Mouse (Mus musculus) right cerebral cortex, postnatal 25 days (tissue): Measurements from ENCODE around the gene Ift172.
"Not testable (repeated sequence)": the region's sequence is repeated elsewhere in the genome, so short reads cannot be mapped to it uniquely, and the experiment has no call there.

Source experiments
- DNase-seq: peaks from one replicate; pipeline ENCODE4 v3.0.0; 2022

Gene Ift172

GRCm38 (mm10) chr5:31255971-31256370 is 34.9 kb downstream of the Ift172 start:
- DNase-seq = no peak

GRCm38 (mm10) chr5:31255381-31255780 is 35.5 kb downstream of the Ift172 start:
- DNase-seq = no peak

GRCm38 (mm10) chr5:31254901-31255300 is 36.0 kb downstream of the Ift172 start:
- no peak for DNase-seq

DNA sequence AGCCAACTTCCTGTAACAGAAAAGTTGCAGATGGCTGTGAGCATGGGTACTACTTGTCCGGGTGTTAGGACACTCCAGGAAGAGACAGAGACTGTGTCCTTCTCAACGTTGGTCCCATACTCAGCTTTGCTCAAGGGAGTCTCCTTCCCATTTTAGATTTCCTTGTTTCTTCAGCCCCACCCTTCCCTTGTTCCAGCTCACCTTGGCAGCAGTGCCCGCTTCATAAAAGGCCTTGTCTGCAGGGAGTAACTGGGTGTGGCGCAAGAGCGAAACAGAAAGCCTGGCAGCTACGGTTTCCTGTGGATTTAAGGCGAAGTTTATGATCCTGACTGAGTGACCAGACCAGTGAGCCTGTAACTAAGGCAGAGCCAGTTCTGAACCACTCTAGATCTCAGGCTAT is 36.5 kb downstream of the Ift172 start:
- DNase-seq = no peak

GRCm38 (mm10) chr5:31253806-31254205 is 37.1 kb downstream of the Ift172 start:
- DNase-seq = no peak

DNA sequence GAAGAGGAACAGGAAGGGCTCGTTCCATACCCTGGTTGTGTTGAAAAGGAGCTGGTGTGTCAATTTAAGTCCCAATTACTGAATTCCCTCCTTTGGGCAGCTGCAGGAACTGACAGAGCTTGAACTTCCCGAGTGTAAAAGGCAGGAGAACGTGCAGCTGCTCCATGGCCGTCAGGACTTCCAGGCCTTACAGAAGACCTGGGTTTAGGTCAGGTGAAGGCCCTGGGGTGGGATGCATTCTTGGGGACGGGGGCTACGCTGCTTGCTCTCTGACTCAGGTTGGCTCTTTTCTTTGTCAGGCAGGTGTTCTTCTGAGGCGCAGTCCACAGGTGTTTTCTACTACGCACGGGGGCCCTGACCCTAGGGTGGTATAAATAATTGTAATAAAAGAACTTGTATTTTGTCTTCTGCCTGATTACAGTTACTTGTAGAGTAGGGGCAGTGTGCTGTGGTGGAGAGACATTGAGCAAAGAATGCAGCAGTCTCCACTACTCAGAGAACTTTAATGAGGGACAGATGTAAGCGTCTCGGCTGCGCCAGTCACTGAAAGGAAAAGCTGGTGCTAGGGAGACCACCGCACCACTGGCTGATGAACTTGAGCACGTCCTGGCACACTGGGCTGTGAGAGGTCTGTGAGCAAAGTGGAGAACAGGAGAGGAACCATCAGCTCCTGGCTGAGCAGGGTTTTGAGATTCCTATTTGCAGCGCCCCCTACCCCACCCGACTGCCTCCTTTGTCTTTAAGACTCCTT is 37.9 kb downstream of the Ift172 start:
- no peak for DNase-seq

- no peak for DNase-seq
Measured at GRCm38 (mm10) chr5:31252151-31252550, 38.8 kb downstream of the Ift172 start.

DNA sequence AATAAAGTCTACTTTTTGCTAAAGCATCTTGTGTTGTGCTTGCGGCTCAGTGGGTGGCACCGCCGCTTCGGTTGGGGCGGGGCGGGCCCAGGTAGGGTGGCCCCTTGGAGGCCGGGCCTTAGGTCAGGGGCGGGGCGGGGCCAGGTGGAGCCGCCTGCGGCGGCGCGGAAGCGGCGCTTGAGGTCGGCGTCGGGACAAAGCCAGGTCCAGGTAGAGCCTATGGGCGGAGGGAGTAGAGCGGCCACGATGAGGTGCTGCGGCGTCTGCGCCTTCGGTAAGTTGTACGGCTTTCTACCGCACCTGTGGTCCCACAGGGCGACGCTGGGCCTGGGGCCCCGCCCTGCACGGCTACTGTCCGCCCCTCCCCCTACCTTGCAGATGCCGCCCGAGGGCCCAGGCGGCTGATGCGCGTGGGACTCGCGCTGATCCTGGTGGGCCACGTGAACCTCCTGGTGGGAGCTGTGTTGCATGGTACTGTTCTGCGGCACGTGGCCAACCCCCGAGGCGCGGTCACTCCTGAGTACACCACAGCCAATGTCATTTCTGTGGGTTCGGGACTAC is 39.3 kb downstream of the Ift172 start, which contains the start of gene Krtcap3:
Krtcap3 (plus strand) TSS at position 151 of the 561 bp plus-strand sequence.
- no peak for DNase-seq

GRCm38 (mm10) chr5:31250716-31251115 is 40.2 kb downstream of the Ift172 start:
- no peak for DNase-seq

GRCm38 (mm10) chr5:31242191-31242590 is 48.7 kb downstream of the Ift172 start:
- DNase-seq = no peak

DNA sequence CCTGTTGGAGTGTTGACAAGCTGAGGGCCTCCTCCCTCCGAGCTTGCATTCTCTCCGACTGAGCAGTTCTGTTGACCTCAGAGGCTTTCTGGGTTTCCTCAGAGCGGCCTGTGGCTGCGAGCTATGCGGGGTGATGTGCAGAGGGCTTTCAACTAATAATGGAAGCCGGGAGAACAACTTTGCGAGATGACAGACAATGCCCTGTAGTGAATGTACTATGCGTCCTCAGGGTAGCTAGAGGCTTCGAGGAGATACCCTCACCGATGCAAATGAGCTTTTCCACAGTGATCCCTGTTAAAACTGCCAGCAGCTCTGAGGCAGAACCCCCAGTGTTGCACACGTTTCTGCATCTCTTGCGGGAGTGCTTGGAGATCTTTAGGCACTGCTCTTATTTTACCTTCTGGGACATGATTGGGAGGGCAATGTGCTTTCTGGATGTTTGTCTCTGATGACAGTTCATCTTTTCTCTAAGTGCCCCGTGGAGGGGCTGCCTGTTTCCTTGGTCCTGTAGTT is 49.3 kb downstream of the Ift172 start:
- DNase-seq = no peak

DNA sequence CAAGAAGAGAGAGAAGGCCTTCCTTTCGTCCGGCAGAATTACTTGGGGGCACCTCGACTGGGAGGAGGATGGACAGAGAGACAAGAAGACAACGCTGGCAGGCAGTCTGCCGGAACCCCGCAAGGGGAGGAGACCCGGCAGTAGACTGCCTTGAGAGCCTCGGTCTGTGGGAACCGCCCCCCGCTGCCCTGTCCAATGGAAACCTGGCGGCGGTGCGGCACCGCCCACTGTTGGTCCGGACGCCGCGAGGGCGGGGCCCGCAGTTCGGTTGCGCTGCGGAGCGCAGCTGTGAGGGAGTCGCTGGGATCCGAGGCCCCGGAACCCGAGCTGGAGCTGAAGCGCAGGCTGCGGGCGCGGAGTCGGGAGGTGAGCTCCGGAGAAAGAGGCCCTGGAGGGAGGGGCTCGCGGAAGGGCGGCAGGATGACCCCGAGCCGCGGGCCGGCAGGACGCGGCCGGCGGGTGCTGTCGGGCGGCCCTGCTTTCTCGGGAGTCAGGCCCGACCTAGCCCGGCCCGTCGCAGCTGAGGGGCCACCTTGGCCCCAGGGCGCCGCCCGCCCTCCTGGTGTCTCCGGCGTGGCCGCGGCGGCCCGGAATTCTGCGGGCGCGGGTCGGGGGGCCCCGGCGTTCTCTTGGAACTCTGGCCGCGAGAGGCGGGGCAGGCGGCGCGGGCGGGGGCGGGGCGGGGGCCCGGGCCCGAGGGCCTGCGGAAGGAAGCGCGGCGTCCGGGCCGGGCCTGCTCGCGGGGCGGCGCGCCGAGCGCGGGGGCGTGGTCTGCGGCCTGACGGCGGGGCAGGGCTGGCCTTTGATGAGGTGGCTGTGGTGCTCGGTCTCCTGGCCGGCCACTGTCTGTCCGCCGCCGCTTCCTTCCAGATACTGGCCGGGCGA is 50.0 kb downstream of the Ift172 start, which contains the start of the genes Nrbp1 and Gm9970:
Nrbp1 (plus strand) TSS at position 228 of the 885 bp plus-strand sequence.
Gm9970 (minus strand) TSS at position 596 of the 885 bp plus-strand sequence.
- peak; percentile 96 for DNase-seq

DNA sequence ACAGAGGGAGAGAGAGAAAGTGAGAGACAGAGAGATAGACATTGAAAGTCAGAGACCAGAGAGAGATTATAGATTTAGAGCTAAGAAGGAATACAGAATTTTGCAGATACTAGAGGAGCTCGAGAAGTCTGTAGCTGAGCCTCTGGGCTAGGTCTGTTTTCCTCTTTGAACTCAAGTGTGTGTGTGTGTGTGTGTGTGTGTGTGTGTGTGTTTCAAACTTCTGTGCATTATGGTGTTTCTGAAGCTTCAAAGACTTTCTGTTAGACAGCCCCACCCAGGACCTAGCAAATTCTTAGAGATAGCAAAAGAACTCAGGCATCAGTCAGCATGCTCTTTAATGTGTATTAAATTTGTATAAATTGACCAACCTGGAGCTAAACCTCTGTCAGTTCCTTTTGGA is 64.3 kb downstream of the Ift172 start:
- DNase-seq = no peak

GRCm38 (mm10) chr5:31222696-31223095 is 68.2 kb downstream of the Ift172 start:
- DNase-seq = no peak

GRCm38 (mm10) chr5:31221304-31221945 is 69.5 kb downstream of the Ift172 start:
- peak; percentile 12 for DNase-seq

DNA sequence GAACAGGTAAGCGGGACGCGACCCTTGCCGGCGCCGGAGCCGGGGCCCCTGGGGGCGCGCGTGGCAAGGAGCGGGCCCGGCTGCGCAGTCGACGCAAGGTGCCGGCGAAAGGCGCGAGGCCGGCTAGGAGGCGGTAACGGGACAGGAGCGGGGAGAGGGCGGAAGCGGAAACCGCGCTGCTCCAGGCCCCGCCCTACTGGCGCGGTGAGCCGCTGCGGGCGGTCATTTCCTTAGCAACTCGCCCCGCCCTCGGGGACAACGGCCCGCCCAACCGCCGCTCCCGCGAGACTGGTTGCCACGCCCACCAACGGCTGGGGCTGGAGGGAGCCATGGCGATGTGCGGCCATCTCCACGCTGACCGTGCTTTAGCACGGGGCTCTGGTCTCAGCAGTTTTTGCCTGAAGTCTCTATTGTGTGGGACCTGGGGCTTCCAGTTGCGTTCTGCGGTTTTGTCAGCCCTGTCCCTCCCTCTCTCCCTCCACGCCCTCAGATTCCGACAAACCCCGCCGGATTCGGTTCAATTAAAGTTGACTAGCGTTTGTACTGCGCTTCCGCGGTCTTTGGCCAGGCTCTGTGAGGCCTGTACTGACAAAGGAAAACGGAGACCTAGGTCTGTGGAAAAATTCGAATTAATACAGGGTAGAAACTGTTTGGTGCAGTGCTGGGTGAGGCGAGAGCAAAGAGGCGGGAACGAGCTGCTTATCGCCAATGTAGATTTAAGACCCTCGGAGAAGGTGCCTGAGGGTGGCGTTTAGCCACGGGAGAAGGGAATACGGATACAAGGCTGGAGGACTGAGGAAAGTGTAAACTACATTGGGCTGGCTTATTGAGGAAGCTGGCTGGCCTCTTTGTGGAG is 70.2 kb downstream of the Ift172 start, which contains the start of gene Ppm1g:
Ppm1g (minus strand) TSS at position 240 of the 856 bp plus-strand sequence.
- DNase-seq = peak; percentile 97

DNA sequence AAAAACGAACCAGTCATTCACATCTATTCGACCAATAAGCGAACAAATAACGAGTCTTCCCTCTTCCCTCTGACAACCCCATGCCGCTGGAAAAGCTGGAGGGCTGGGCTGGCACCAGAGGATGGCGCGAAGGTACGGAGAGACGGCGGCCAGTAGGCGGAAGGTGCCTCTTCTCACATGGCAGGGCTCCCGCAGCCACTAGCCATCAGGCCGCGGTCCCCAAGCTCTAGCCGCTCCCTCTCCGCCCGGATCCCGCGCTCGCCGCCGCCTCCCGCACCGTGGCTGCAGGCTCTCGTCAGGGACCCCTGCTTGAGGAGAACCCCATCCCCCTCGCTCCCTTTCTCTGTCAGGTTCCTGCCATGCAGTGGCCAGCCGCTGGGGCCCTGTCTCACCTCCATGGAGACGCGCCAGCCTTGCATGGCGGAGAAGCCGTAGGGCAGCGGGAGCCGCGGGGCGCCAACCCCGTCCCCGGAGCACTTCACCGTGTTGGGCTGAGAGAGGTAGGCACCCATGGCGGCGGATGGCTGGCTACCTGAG is 70.9 kb downstream of the Ift172 start:
- peak; percentile 55 for DNase-seq

DNA sequence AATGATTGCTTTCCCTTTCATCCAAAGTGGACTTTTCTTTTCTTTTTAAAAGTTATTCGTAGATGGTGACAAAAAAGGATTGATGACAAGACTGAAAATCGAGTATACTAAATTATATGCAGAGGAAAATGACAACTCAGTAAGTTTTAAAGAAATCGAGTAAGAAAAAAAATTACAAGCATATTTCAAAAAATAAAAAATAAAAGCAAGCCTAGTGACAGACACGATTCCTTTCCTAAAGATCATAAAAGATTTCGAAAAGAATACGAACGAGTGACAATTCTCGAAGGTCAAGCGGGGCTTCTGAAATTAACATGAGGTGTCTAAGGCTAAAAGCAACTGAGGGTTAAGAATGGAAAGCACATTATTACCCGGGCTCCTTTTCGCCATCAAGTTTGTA is 71.4 kb downstream of the Ift172 start:
- no peak for DNase-seq

GRCm38 (mm10) chr5:31219070-31219469 is 71.8 kb downstream of the Ift172 start:
- no peak for DNase-seq

- no peak for DNase-seq
Measured at GRCm38 (mm10) chr5:31218294-31218693, 72.6 kb downstream of the Ift172 start.

- not testable (repeated sequence) for DNase-seq
Measured at GRCm38 (mm10) chr5:31216554-31216953, 74.4 kb downstream of the Ift172 start.
